Mouse (Mus musculus) hindbrain, embryonic 15.5 days (tissue): ENCODE measurements around the gene Tbxa2r. TPM values are rescaled to one million over a fixed set of nuclear protein-coding genes. Genes with fewer than 3 reads are reported as not detected.

Experiments
- ATAC-seq: fragments of 200-750 bp; cut with Nextera tagmentation; 2 replicates; pipeline ENCODE4 v1.8.0; 2017; ENCODE audit warnings: low read depth, moderate number of reproducible peaks, moderate TSS enrichment; ENCODE audit not compliant: low FRiP score
- H3K27ac ChIP-seq: fragments of 300-500 bp; sonication (generic); replicated peaks from 2 replicates; pipeline ENCODE4 v1.5.1; 2015; ENCODE audit warnings: mild to moderate bottlenecking, inconsistent platforms
- H3K27me3 ChIP-seq: fragments of 300-500 bp; sonication (generic); 2 replicates; pipeline ENCODE4 v1.6.1; 2015; ENCODE audit warnings: control low read depth, inconsistent platforms
- H3K36me3 ChIP-seq: fragments of 300-500 bp; sonication (generic); 2 replicates; pipeline ENCODE4 v1.6.1; 2015; ENCODE audit warnings: control low read depth, inconsistent platforms
- H3K4me1 ChIP-seq: fragments of 300-500 bp; sonication (generic); replicated peaks from 2 replicates; pipeline ENCODE4 v1.6.1; 2015; ENCODE audit warnings: control low read depth, inconsistent platforms
- H3K4me2 ChIP-seq: fragments of 300-500 bp; sonication (generic); 2 replicates; pipeline ENCODE4 v1.6.1; 2015; ENCODE audit warnings: moderate library complexity, mild to moderate bottlenecking, inconsistent platforms
- H3K4me3 ChIP-seq: fragments of 300-500 bp; sonication (generic); 2 replicates; pipeline ENCODE4 v1.5.1; 2015; ENCODE audit warnings: mild to moderate bottlenecking, inconsistent platforms
- H3K9ac ChIP-seq: fragments of 300-500 bp; sonication (generic); 2 replicates; pipeline ENCODE4 v1.6.1; 2015; ENCODE audit warnings: inconsistent platforms
- H3K9me3 ChIP-seq: fragments of 300-500 bp; sonication (generic); 2 replicates; pipeline ENCODE4 v1.6.1; 2016; ENCODE audit warnings: control low read depth, inconsistent platforms
- WGBS: fragments of 180-500 bp; shearing (Covaris S2); methylation state at CpG from one replicate; pipeline ENCODE4 v1.1.7; 2015; 5-methylcytosine and 5-hydroxymethylcytosine counted together
- polyA plus RNA-seq: library from polyadenylated mRNA; unstranded; fragments of >200 nt; fragmentation: Nextera tagmentation; extraction: Ambion mirVana; gene quantifications from 2 replicates; pipeline ENCODE4 v1.2.1, GENCODE M21; 2015

Tbxa2r gene
- polyA plus RNA-seq, 1 experiment from 2014 or later: 5.2 TPM

- Histone ChIP-seq H3K36me3 (peaks cover 36% of the 10 kb centered on the region), H3K27ac (no peak overlapping the region), H3K9me3 (no peaks in the 10 kb centered on the region), H3K4me2 (no peak overlapping the region), H3K27me3 (peaks cover 18% of the 10 kb centered on the region), H3K4me1 (peaks cover 25% of the 10 kb centered on the region), H3K4me3 (no peak overlapping the region), H3K9ac (no peak overlapping the region)
- ATAC-seq: 0 out of 2 replicates have a peak, but pooled peaks have one; percentile 5
- WGBS: 44% methylated on average over 4 of the region's 4 CpGs
These were observed 36.5 kb downstream of the Tbxa2r start for GRCm38 (mm10) chr10:81365073-81365472.

- no peak for ATAC-seq
- Histone ChIP-seq H3K4me3 (peak within 1 kb of the TSS; percentile 21; the same call in 1 of the 2 replicates), H3K4me1 (peaks cover 25% of the 10 kb centered on the region), H3K4me2 (peak within 1 kb of the TSS; percentile 50), H3K9ac (no peak within 1 kb of the TSS), H3K9me3 (no peaks in the 10 kb centered on the region), H3K27me3 (peaks cover 18% of the 10 kb centered on the region), H3K36me3 (peaks cover 44% of the 10 kb centered on the region), H3K27ac (no peak within 1 kb of the TSS)
- 16% methylated on average over 12 of the region's 12 CpGs for WGBS
These were observed 37.3 kb downstream of the Tbxa2r start, which contains the start of gene 4930404N11Rik for GRCm38 (mm10) chr10:81365672-81366476. TSS of gene 4930404N11Rik (minus strand) at chr10:81365816.

GRCm38 (mm10) chr10:81366477-81367206 lies 38.1 kb downstream of the Tbxa2r start:
- WGBS: 78% methylated on average over 6 of the region's 6 CpGs
- Histone ChIP-seq H3K9ac (no peak overlapping the region), H3K4me1 (peaks cover 25% of the 10 kb centered on the region), H3K27me3 (peaks cover 18% of the 10 kb centered on the region), H3K27ac (no peak overlapping the region), H3K9me3 (no peaks in the 10 kb centered on the region), H3K4me2 (no peak overlapping the region), H3K36me3 (peaks cover 49% of the 10 kb centered on the region), H3K4me3 (no peak overlapping the region)
- ATAC-seq: no peak

GRCm38 (mm10) chr10:81367207-81367495 lies 38.6 kb downstream of the Tbxa2r start:
- Histone ChIP-seq H3K36me3 (peaks cover 49% of the 10 kb centered on the region), H3K27me3 (peaks cover 18% of the 10 kb centered on the region), H3K9me3 (no peaks in the 10 kb centered on the region), H3K4me2 (no peak overlapping the region), H3K27ac (no peak overlapping the region), H3K9ac (no peak overlapping the region), H3K4me3 (no peak overlapping the region), H3K4me1 (peaks cover 25% of the 10 kb centered on the region)
- 60% methylated on average over 6 of the region's 6 CpGs for WGBS
- ATAC-seq: no peak

- 92% methylated on average over 10 of the region's 10 CpGs for WGBS
These were observed 46.8 kb downstream of the Tbxa2r start for GRCm38 (mm10) chr10:81375322-81375721.

GRCm38 (mm10) chr10:81376561-81377361 lies 48.2 kb downstream of the Tbxa2r start:
- no peaks in the 10 kb centered on the region for H3K27me3 ChIP-seq
- peak overlapping the region; percentile 70 for H3K4me3 ChIP-seq
- H3K4me1 ChIP-seq: peaks cover 30% of the 10 kb centered on the region
- H3K4me2 ChIP-seq: peak overlapping the region; percentile 76
- WGBS: 42% methylated on average over 6 of the region's 6 CpGs
- no peak overlapping the region for H3K27ac ChIP-seq
- no peak for ATAC-seq
- H3K9ac ChIP-seq: peak overlapping the region; percentile 79
- H3K9me3 ChIP-seq: no peaks in the 10 kb centered on the region
- H3K36me3 ChIP-seq: peaks cover 13% of the 10 kb centered on the region

More at GRCm38 (mm10) chr10:81375322-81375721, 46.8 kb downstream of the Tbxa2r start:
- H3K4me2 ChIP-seq: no peak overlapping the region
- H3K9me3 ChIP-seq: no peaks in the 10 kb centered on the region
- peaks cover 30% of the 10 kb centered on the region for H3K4me1 ChIP-seq
- no peak overlapping the region for H3K27ac ChIP-seq
- no peak for ATAC-seq
- H3K27me3 ChIP-seq: no peaks in the 10 kb centered on the region
- no peak overlapping the region for H3K9ac ChIP-seq
- peaks cover 23% of the 10 kb centered on the region for H3K36me3 ChIP-seq
- H3K4me3 ChIP-seq: no peak overlapping the region

- peaks cover 13% of the 10 kb centered on the region for H3K36me3 ChIP-seq
- H3K4me1 ChIP-seq: peaks cover 30% of the 10 kb centered on the region
- H3K4me3 ChIP-seq: peak overlapping the region; percentile 70
- WGBS: 66% methylated on average over 2 of the region's 2 CpGs
- peak overlapping the region; percentile 79 for H3K9ac ChIP-seq
- H3K9me3 ChIP-seq: no peaks in the 10 kb centered on the region
- no peaks in the 10 kb centered on the region for H3K27me3 ChIP-seq
- H3K27ac ChIP-seq: 0 out of 2 replicates have a peak overlapping the region, but pooled peaks have one; percentile 85
- peak overlapping the region; percentile 76 for H3K4me2 ChIP-seq
- ATAC-seq: no peak
These were observed 48.8 kb downstream of the Tbxa2r start for GRCm38 (mm10) chr10:81377362-81377664.

- WGBS: under 1% methylated on average over 56 of the region's 59 CpGs
- peaks cover 28% of the 10 kb centered on the region for H3K4me1 ChIP-seq
- H3K4me3 ChIP-seq: peak within 1 kb of the TSS; percentile 70
- peak; percentile 21; the same call in 1 of the 2 replicates for ATAC-seq
- peak within 1 kb of the TSS; percentile 85 for H3K27ac ChIP-seq
- peaks cover 13% of the 10 kb centered on the region for H3K36me3 ChIP-seq
- H3K9me3 ChIP-seq: no peaks in the 10 kb centered on the region
- peak within 1 kb of the TSS; percentile 76 for H3K4me2 ChIP-seq
- H3K9ac ChIP-seq: peak within 1 kb of the TSS; percentile 79
- no peaks in the 10 kb centered on the region for H3K27me3 ChIP-seq
These were observed 49.4 kb downstream of the Tbxa2r start, which contains the start of gene Fzr1 for GRCm38 (mm10) chr10:81377793-81378552. TSS of gene Fzr1 (minus strand) at chr10:81378516.

- H3K36me3 ChIP-seq: peaks cover 8% of the 10 kb centered on the region; the same call in 1 of the 2 replicates
- peak overlapping the region; percentile 85 for H3K27ac ChIP-seq
- H3K4me2 ChIP-seq: peak overlapping the region; percentile 58
- ATAC-seq: peak; percentile 97
- no peaks in the 10 kb centered on the region for H3K9me3 ChIP-seq
- H3K27me3 ChIP-seq: no peaks in the 10 kb centered on the region
- H3K4me1 ChIP-seq: peaks cover 26% of the 10 kb centered on the region
- H3K9ac ChIP-seq: peak overlapping the region; percentile 37
- under 1% methylated on average over 42 of the region's 46 CpGs for WGBS
- peak overlapping the region; percentile 70 for H3K4me3 ChIP-seq
These were observed 50.1 kb downstream of the Tbxa2r start for GRCm38 (mm10) chr10:81378553-81379182.

GRCm38 (mm10) chr10:81379183-81379553 lies 50.6 kb downstream of the Tbxa2r start:
- peak overlapping the region; percentile 58 for H3K4me2 ChIP-seq
- no peaks in the 10 kb centered on the region for H3K27me3 ChIP-seq
- 0 out of 2 replicates have a peak, but pooled peaks cover 3% of the 10 kb centered on the region for H3K36me3 ChIP-seq
- peaks cover 26% of the 10 kb centered on the region for H3K4me1 ChIP-seq
- H3K9ac ChIP-seq: peak overlapping the region; percentile 37
- H3K27ac ChIP-seq: peak overlapping the region; percentile 71
- peak overlapping the region; percentile 70 for H3K4me3 ChIP-seq
- no peak for ATAC-seq
- WGBS: 61% methylated on average over 3 of the region's 3 CpGs
- no peaks in the 10 kb centered on the region for H3K9me3 ChIP-seq
